Mouse (Mus musculus): ENCODE results near the gene Lamb2. TPM values are rescaled to one million over a fixed set of nuclear protein-coding genes. Genes with fewer than 3 reads are reported as not detected.

Gene Lamb2
- total and polyA plus RNA-seq, 3 experiments, result 0.58 to 0.84 TPM; not detected in 1

GRCm38 (mm10) chr9:108483051-108483790 is 3.7 kb downstream of the Lamb2 start:
- Histone ChIP-seq H3K79me2 (ENCODE audit: control insufficient read depth, insufficient read depth, low read length, poor library complexity) (no peaks in the 10 kb centered on the region), H3K4me3 (ENCODE audit: control insufficient read depth in 1 of 2, insufficient read depth in 1 of 2, low read depth in 2 of 2, low read length in 2 of 2) (no peak overlapping the region), H3K9ac (ENCODE audit: control insufficient read depth, low read depth, low read length, poor library complexity, severe bottlenecking) (no peak overlapping the region), H3K27ac (ENCODE audit: control insufficient read depth, low read depth, low read length) (no peak overlapping the region), H3K36me3 (ENCODE audit: control insufficient read depth in 1 of 2, insufficient read depth in 2 of 2, low read length in 2 of 2) (no peaks in the 10 kb centered on the region; a peak in 1 of 4 replicates), H3K9me3 (replicated peaks; ENCODE audit: insufficient read depth, low read length) (no peaks in the 10 kb centered on the region), H3K27me3 (ENCODE audit: control insufficient read depth in 1 of 2, insufficient read depth in 2 of 2, low read length in 2 of 2) (no peaks in the 10 kb centered on the region), H3K4me1 (ENCODE audit: control insufficient read depth in 1 of 2, insufficient read depth in 2 of 2, low read length in 2 of 2) (peaks cover 0 to 2% of the 10 kb centered on the region in 2 experiments; a peak in 2 of 4 replicates)
- no peak for TF ChIP-seq POLR2A (IDR thresholded peaks at IDR 0.05; ENCODE audit: control insufficient read depth in 1 of 2, insufficient read depth in 1 of 2, low read depth in 1 of 2, low read length in 2 of 2, poor library complexity in 1 of 2)
- no peak for TF ChIP-seq NRF1 (IDR thresholded peaks at IDR 0.05; ENCODE audit: insufficient read depth, low read depth, low read length, poor library complexity, severe bottlenecking)
- TF ChIP-seq POLR2AphosphoS2 (IDR thresholded peaks at IDR 0.05; ENCODE audit: low read length), result no peak
- no peak for TF ChIP-seq GABPA (IDR thresholded peaks at IDR 0.05; ENCODE audit: low read depth, low read length)
- TF ChIP-seq EP300 (IDR thresholded peaks at IDR 0.05; ENCODE audit: low read depth in 1 of 2, low read length in 2 of 2), result no peak
- no peak for TF ChIP-seq KAT2A (conservative IDR thresholded peaks at IDR 0.05; ENCODE audit: low read depth, low read length)
- TF ChIP-seq ZNF384 (IDR thresholded peaks at IDR 0.05; ENCODE audit: low read depth, low read length), result no peak
- no peak for TF ChIP-seq POLR2AphosphoS5 (IDR thresholded peaks at IDR 0.05; ENCODE audit: borderline replicate concordance, low read depth, low read length)
- TF ChIP-seq MYC (IDR thresholded peaks at IDR 0.05; ENCODE audit: low read depth, low read length), result no peak
- no peak for TF ChIP-seq CHD2 (IDR thresholded peaks at IDR 0.05; ENCODE audit: low read length)
- TF ChIP-seq ZC3H11A (IDR thresholded peaks at IDR 0.05; ENCODE audit: low read depth, low read length), result no peak
- no peak for TF ChIP-seq USF2 (IDR thresholded peaks at IDR 0.05; ENCODE audit: borderline replicate concordance in 1 of 2, insufficient read depth in 1 of 2, low read depth in 1 of 2, low read length in 2 of 2)
- DNase-seq (ENCODE audit: low read depth, low spot score), result no peak

- DNase-seq (ENCODE audit: low read depth, low spot score), result no peak
- Histone ChIP-seq H3K9me3 (replicated peaks; ENCODE audit: insufficient read depth, low read length) (no peaks in the 10 kb centered on the region), H3K36me3 (ENCODE audit: control insufficient read depth in 1 of 2, insufficient read depth in 2 of 2, low read length in 2 of 2) (no peaks in the 10 kb centered on the region; a peak in 1 of 4 replicates), H3K27ac (ENCODE audit: control insufficient read depth, low read depth, low read length) (no peak overlapping the region), H3K79me2 (ENCODE audit: control insufficient read depth, insufficient read depth, low read length, poor library complexity) (no peaks in the 10 kb centered on the region), H3K27me3 (ENCODE audit: control insufficient read depth in 1 of 2, insufficient read depth in 2 of 2, low read length in 2 of 2) (no peaks in the 10 kb centered on the region), H3K4me3 (ENCODE audit: control insufficient read depth in 1 of 2, insufficient read depth in 1 of 2, low read depth in 2 of 2, low read length in 2 of 2) (no peak overlapping the region), H3K4me1 (ENCODE audit: control insufficient read depth in 1 of 2, insufficient read depth in 2 of 2, low read length in 2 of 2) (peaks cover 0 to 2% of the 10 kb centered on the region in 2 experiments; a peak in 2 of 4 replicates), H3K9ac (ENCODE audit: control insufficient read depth, low read depth, low read length, poor library complexity, severe bottlenecking) (no peak overlapping the region)
- TF ChIP-seq MAX (IDR thresholded peaks at IDR 0.05; ENCODE audit: low read length), result no peak
- no peak for TF ChIP-seq MXI1 (IDR thresholded peaks at IDR 0.05; ENCODE audit: low read depth, low read length)
- TF ChIP-seq CHD1 (IDR thresholded peaks at IDR 0.05; ENCODE audit: low read depth, low read length), result no peak
- no peak for TF ChIP-seq EP300 (IDR thresholded peaks at IDR 0.05; ENCODE audit: low read depth in 1 of 2, low read length in 2 of 2)
- TF ChIP-seq POLR2A (IDR thresholded peaks at IDR 0.05; ENCODE audit: control insufficient read depth in 1 of 2, insufficient read depth in 1 of 2, low read depth in 1 of 2, low read length in 2 of 2, poor library complexity in 1 of 2), result no peak
These were observed 4.5 kb downstream of the Lamb2 start for GRCm38 (mm10) chr9:108484021-108484420.

Measured in MEL (cell line).